Mouse (Mus musculus): ENCODE measurements around the gene Ache. TPM values are rescaled to one million over a fixed set of nuclear protein-coding genes. Genes with fewer than 3 reads are reported as not detected.

Gene Ache
- polyA plus RNA-seq, 1 experiment from 2014 or later: 3.6 TPM

DNA sequence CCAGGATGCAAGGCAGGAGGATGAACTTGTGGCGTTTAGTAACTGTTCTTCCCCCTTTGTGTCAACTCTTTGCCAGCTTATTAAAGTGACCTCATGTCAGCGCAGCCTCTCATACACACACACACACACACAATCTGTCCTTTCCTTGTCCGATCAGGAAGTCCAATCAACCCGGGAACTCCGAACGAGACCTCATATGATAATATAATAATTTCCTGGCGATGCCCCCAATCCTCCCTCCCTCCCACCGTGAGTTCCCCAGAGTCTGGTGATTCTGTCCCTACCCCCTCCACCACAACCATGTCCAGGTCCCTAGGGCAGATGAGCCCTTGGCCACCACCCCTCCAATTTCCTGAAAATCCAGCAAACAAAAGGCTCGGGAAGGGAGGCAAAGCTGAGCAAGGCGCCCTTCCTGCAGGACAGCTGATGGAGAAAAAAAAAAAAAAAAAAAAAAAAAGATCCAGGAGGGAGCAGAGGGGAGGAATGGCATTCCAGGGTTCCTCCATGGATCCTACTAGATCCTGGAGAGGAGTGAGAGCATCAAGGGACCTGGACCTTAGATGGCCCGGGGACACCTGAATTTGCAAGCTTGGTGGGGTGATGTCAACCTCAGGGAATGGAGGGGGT is 51.5 kb downstream of the Ache start:
- peak; percentile 17; the same call in 1 of the 2 replicates for ATAC-seq (replicated peaks; ENCODE audit: low FRiP score)
- 2% methylated on average over 11 of the region's 11 CpGs for WGBS
- H3K4me2 ChIP-seq: peak overlapping the region; percentile 77
- no peaks in the 10 kb centered on the region for H3K27me3 ChIP-seq
- H3K27ac ChIP-seq: peak overlapping the region; percentile 92
- no peaks in the 10 kb centered on the region for H3K36me3 ChIP-seq
- H3K9me3 ChIP-seq (replicated peaks): 0 out of 2 replicates have a peak, but pooled peaks cover under 1% of the 10 kb centered on the region
- H3K4me1 ChIP-seq: peaks cover 32% of the 10 kb centered on the region
- peak overlapping the region; percentile 47 for H3K4me3 ChIP-seq (replicated peaks)
- peak overlapping the region; percentile 52 for H3K9ac ChIP-seq

DNA sequence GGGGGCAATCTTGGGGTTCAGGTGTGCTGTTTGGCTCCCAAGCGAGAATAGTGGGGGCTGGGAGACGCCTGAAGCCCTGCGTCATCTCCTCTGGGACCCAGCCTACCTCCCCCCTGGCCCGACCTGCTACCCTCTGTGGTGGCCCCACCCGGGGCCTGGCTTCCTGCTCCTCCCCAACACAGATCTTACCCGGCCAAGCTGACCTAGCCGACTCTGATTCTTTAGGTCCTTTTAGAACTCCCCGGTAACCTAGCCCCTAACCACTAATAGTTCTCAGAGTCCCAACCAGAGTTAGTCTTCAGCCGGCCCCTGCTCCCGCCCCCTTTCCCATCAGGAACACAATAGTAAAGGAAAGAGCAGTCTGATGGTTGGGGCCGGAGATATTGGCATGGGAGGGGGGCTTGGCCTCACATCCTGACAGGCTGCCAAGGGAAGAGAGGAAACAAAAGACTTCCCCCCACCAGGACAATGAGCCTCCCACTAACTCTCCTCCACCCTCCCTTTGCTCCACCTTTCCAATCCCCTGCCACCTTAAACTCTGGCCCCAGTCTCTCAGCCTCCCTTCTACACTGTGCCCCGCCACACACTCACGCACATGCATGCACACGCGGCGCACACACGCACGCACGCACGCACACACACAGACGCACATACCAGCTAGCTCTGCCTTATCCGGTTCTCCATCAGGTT is 52.1 kb downstream of the Ache start:
- peak; percentile 47 for ATAC-seq (replicated peaks; ENCODE audit: low FRiP score)
- H3K36me3 ChIP-seq: no peaks in the 10 kb centered on the region
- peak overlapping the region; percentile 47 for H3K4me3 ChIP-seq (replicated peaks)
- H3K4me2 ChIP-seq: peak overlapping the region; percentile 77
- 0 out of 2 replicates have a peak, but pooled peaks cover 2% of the 10 kb centered on the region for H3K9me3 ChIP-seq (replicated peaks)
- WGBS: 5% methylated on average over 22 of the region's 22 CpGs
- no peaks in the 10 kb centered on the region for H3K27me3 ChIP-seq
- peak overlapping the region; percentile 52 for H3K9ac ChIP-seq
- peak overlapping the region; percentile 92 for H3K27ac ChIP-seq
- peaks cover 32% of the 10 kb centered on the region for H3K4me1 ChIP-seq

GRCm38 (mm10) chr5:137340222-137340621 is 52.9 kb downstream of the Ache start:
- ATAC-seq (replicated peaks; ENCODE audit: low FRiP score): no peak
- H3K27ac ChIP-seq: peak overlapping the region; percentile 92
- H3K4me2 ChIP-seq: peak overlapping the region; percentile 77; the same call in 1 of the 2 replicates
- 0 out of 2 replicates have a peak, but pooled peaks cover 2% of the 10 kb centered on the region for H3K9me3 ChIP-seq (replicated peaks)
- H3K4me3 ChIP-seq (replicated peaks): no peak overlapping the region; the same call in 1 of the 2 replicates
- WGBS: 75% methylated on average over 6 of the region's 6 CpGs
- H3K9ac ChIP-seq: no peak overlapping the region; the same call in 1 of the 2 replicates
- no peaks in the 10 kb centered on the region for H3K36me3 ChIP-seq
- H3K4me1 ChIP-seq: peaks cover 34% of the 10 kb centered on the region
- no peaks in the 10 kb centered on the region for H3K27me3 ChIP-seq

GRCm38 (mm10) chr5:137342407-137343012 is 55.2 kb downstream of the Ache start:
- WGBS: 48% methylated on average over 7 of the region's 7 CpGs

DNA sequence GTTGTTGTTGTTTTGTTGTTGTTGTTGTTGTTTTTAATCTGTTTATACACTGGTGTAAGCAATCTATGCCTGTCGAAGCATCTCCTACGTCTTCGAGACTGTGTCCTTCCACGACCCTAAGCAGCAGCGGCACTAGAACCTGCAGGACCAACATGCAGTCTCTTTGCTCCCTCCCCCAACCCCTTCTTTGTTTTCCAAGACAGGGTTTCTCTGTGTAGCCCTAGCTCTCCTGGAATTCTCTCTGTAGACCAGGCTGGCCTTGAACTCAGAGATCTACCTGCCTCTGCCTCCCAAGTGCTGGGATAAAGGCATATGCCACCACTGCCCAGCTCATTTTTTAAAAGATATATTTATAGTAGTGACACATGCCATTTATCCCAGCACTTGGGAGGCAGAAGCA is 56.1 kb downstream of the Ache start:
- H3K27ac ChIP-seq: 0 out of 2 replicates have a peak overlapping the region, but pooled peaks have one; percentile 13
- peaks cover 52% of the 10 kb centered on the region for H3K4me1 ChIP-seq
- H3K9ac ChIP-seq: no peak overlapping the region
- no peak overlapping the region for H3K4me2 ChIP-seq
- no peaks in the 10 kb centered on the region for H3K36me3 ChIP-seq
- WGBS: 88% methylated on average over 5 of the region's 5 CpGs
- ATAC-seq (replicated peaks; ENCODE audit: low FRiP score): no peak
- H3K27me3 ChIP-seq: no peaks in the 10 kb centered on the region
- no peak overlapping the region for H3K4me3 ChIP-seq (replicated peaks)
- 0 out of 2 replicates have a peak, but pooled peaks cover 2% of the 10 kb centered on the region for H3K9me3 ChIP-seq (replicated peaks)

More at GRCm38 (mm10) chr5:137342407-137343012, 55.2 kb downstream of the Ache start:
- Histone ChIP-seq H3K27ac (0 out of 2 replicates have a peak overlapping the region, but pooled peaks have one; percentile 14), H3K9ac (no peak overlapping the region), H3K9me3 (replicated peaks) (0 out of 2 replicates have a peak, but pooled peaks cover 2% of the 10 kb centered on the region), H3K36me3 (no peaks in the 10 kb centered on the region), H3K27me3 (no peaks in the 10 kb centered on the region), H3K4me2 (no peak overlapping the region), H3K4me3 (replicated peaks) (no peak overlapping the region), H3K4me1 (peaks cover 48% of the 10 kb centered on the region)
- ATAC-seq (replicated peaks; ENCODE audit: low FRiP score): no peak

DNA sequence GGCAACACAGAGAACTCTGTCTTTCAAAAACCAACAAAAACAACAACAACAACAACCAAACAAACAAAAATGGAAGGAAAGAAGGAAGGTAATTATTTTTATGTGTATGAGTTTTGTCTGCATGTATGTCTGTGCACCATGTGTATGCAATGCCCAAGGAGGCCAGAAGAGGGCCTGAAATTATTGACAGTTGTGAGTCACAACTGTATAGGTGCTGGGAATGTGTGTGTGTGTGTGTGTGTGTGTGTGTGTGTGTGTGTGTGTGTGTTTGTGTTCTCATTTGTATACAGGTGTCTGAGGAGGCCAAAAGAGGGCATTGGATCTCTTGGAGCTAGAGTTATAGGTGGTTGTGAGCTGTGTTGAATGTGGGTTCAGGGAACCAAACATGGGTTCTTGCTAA is 56.5 kb downstream of the Ache start:
- H3K4me1 ChIP-seq: peaks cover 55% of the 10 kb centered on the region
- H3K27ac ChIP-seq: no peak overlapping the region
- ATAC-seq (replicated peaks; ENCODE audit: low FRiP score): no peak

More for the DNA sequence above, 56.5 kb downstream of the Ache start:
- no peak overlapping the region for H3K4me2 ChIP-seq
- no peak overlapping the region for H3K4me3 ChIP-seq (replicated peaks)
- H3K9ac ChIP-seq: no peak overlapping the region
- 0 out of 2 replicates have a peak, but pooled peaks cover 2% of the 10 kb centered on the region for H3K9me3 ChIP-seq (replicated peaks)
- no peaks in the 10 kb centered on the region for H3K36me3 ChIP-seq
- no peaks in the 10 kb centered on the region for H3K27me3 ChIP-seq

Small RNAs within 50 kb of the gene (microRNA-seq; reads per million reads assigned to microRNA genes)
- not detected for gene Mir7036
- gene Mir8116: not detected

Other genes starting within 250 kb of the Ache start
- 181 and 194 TPM in 2 replicates for gene Ap1s1, start 241.4 kb upstream of the Ache start, polyA plus RNA-seq (2015; fragmentation: Nextera tagmentation; extraction: Ambion mirVana)
- gene Serpine1, start 215.3 kb upstream of the Ache start, polyA plus RNA-seq (2015; fragmentation: Nextera tagmentation; extraction: Ambion mirVana): 0.45 and 0.48 TPM in 2 replicates
- 7.9 and 9.0 TPM in 2 replicates for gene Trim56, start 171.3 kb upstream of the Ache start, polyA plus RNA-seq (2015; fragmentation: Nextera tagmentation; extraction: Ambion mirVana)
- gene Muc3, start 138.2 kb upstream of the Ache start, polyA plus RNA-seq (2015; fragmentation: Nextera tagmentation; extraction: Ambion mirVana): 0.09 TPM in 1 of 2 replicates, not detected in the other
- 0.33 and 0.34 TPM in 2 replicates for gene Muc3a, start 75.1 kb upstream of the Ache start, polyA plus RNA-seq (2015; fragmentation: Nextera tagmentation; extraction: Ambion mirVana)
- gene Ufsp1, start 7.1 kb downstream of the Ache start, polyA plus RNA-seq (2015; fragmentation: Nextera tagmentation; extraction: Ambion mirVana): 5.9 and 7.3 TPM in 2 replicates
- 141 and 158 TPM in 2 replicates for gene Srrt, start 20.2 kb downstream of the Ache start, polyA plus RNA-seq (2015; fragmentation: Nextera tagmentation; extraction: Ambion mirVana)
- 77.9 and 87.5 TPM in 2 replicates for gene Trip6, start 26.9 kb downstream of the Ache start, polyA plus RNA-seq (2015; fragmentation: Nextera tagmentation; extraction: Ambion mirVana)
- 14.2 and 16.0 TPM in 2 replicates for gene Slc12a9, start 46.1 kb downstream of the Ache start, polyA plus RNA-seq (2015; fragmentation: Nextera tagmentation; extraction: Ambion mirVana)
- 49.1 and 54.9 TPM in 2 replicates for gene Ephb4, start 62.6 kb downstream of the Ache start, polyA plus RNA-seq (2015; fragmentation: Nextera tagmentation; extraction: Ambion mirVana)
- gene Zan, start 189.5 kb downstream of the Ache start, polyA plus RNA-seq (2015; fragmentation: Nextera tagmentation; extraction: Ambion mirVana): 0.06 and 0.09 TPM in 2 replicates
- 55.9 and 57.7 TPM in 2 replicates for gene Pop7, start 215.0 kb downstream of the Ache start, polyA plus RNA-seq (2015; fragmentation: Nextera tagmentation; extraction: Ambion mirVana)
- gene Gigyf1, start 231.0 kb downstream of the Ache start, polyA plus RNA-seq (2015; fragmentation: Nextera tagmentation; extraction: Ambion mirVana): 13.2 and 14.7 TPM in 2 replicates
- 0.45 TPM in 1 of 2 replicates, not detected in the other for gene Epo, start 245.7 kb downstream of the Ache start, polyA plus RNA-seq (2015; fragmentation: Nextera tagmentation; extraction: Ambion mirVana)
- 337 and 348 TPM in 2 replicates for gene Gnb2, start 246.0 kb downstream of the Ache start, polyA plus RNA-seq (2015; fragmentation: Nextera tagmentation; extraction: Ambion mirVana)